Mouse (Mus musculus): ENCODE measurements around the gene Rpn1. TPM values are rescaled to one million over a fixed set of nuclear protein-coding genes. Genes with fewer than 3 reads are reported as not detected.

Gene Rpn1
- polyA plus RNA-seq, 2 experiments: 316 to 381 TPM

GRCm38 (mm10) chr6:88051206-88051605 lies 33.1 kb upstream of the Rpn1 start:
- H3K9me3 ChIP-seq (ENCODE audit: control insufficient read depth, low read length): no peaks in the 10 kb centered on the region
- 87% methylated on average over 5 of the region's 5 CpGs for WGBS
- ATAC-seq (ENCODE audit: low FRiP score, low read depth) (no peak), DNase-seq (ENCODE audit: low spot score) (no peak)
- no peaks in the 10 kb centered on the region for H3K4me1 ChIP-seq (ENCODE audit: control insufficient read depth, insufficient read depth, low read length)
- H3K4me3 ChIP-seq (replicated peaks; ENCODE audit: low read length): no peak overlapping the region
- H3K27me3 ChIP-seq (ENCODE audit: control insufficient read depth, insufficient read depth, low read length): no peaks in the 10 kb centered on the region
- H3K27ac ChIP-seq (replicated peaks; ENCODE audit: low read depth, low read length): no peak overlapping the region
- no peak for TF ChIP-seq POLR2A (IDR thresholded peaks at IDR 0.05; ENCODE audit: borderline replicate concordance, extremely low read depth, insufficient read depth, insufficient read length)
- no peak overlapping the region for H3K4me2 ChIP-seq (replicated peaks; ENCODE audit: low read depth, low read length, severe bottlenecking)
- no peak overlapping the region for H3K9ac ChIP-seq (ENCODE audit: low read depth, low read length, severe bottlenecking)
- no peaks in the 10 kb centered on the region for H3K36me3 ChIP-seq (ENCODE audit: control insufficient read depth, insufficient read depth, low read length)

GRCm38 (mm10) chr6:88053228-88054080 lies 30.8 kb upstream of the Rpn1 start:
- no peaks in the 10 kb centered on the region for H3K36me3 ChIP-seq (ENCODE audit: control insufficient read depth, insufficient read depth, low read length)
- H3K27ac ChIP-seq (replicated peaks; ENCODE audit: low read depth, low read length): no peak overlapping the region
- H3K4me3 ChIP-seq (replicated peaks; ENCODE audit: low read length): no peak overlapping the region
- H3K27me3 ChIP-seq (ENCODE audit: control insufficient read depth, insufficient read depth, low read length): no peaks in the 10 kb centered on the region
- H3K9ac ChIP-seq (ENCODE audit: low read depth, low read length, severe bottlenecking): no peak overlapping the region
- no peak overlapping the region for H3K4me2 ChIP-seq (replicated peaks; ENCODE audit: low read depth, low read length, severe bottlenecking)
- no peak for ATAC-seq (ENCODE audit: low FRiP score, low read depth)
- DNase-seq (ENCODE audit: low spot score): no peak
- no peaks in the 10 kb centered on the region for H3K4me1 ChIP-seq (ENCODE audit: control insufficient read depth, insufficient read depth, low read length)
- 55% methylated on average over 11 of the region's 11 CpGs for WGBS
- no peaks in the 10 kb centered on the region for H3K9me3 ChIP-seq (ENCODE audit: control insufficient read depth, low read length)
- TF ChIP-seq POLR2A (IDR thresholded peaks at IDR 0.05; ENCODE audit: borderline replicate concordance, extremely low read depth, insufficient read depth, insufficient read length): no peak

GRCm38 (mm10) chr6:88054081-88054835 lies 30.0 kb upstream of the Rpn1 start:
- TF ChIP-seq POLR2A (IDR thresholded peaks at IDR 0.05; ENCODE audit: borderline replicate concordance, extremely low read depth, insufficient read depth, insufficient read length): no peak
- ATAC-seq (ENCODE audit: low FRiP score, low read depth): no peak
- 53% methylated on average over 9 of the region's 9 CpGs for WGBS
- Histone ChIP-seq H3K4me1 (ENCODE audit: control insufficient read depth, insufficient read depth, low read length) (no peaks in the 10 kb centered on the region), H3K4me2 (replicated peaks; ENCODE audit: low read depth, low read length, severe bottlenecking) (no peak overlapping the region), H3K27me3 (ENCODE audit: control insufficient read depth, insufficient read depth, low read length) (no peaks in the 10 kb centered on the region), H3K27ac (replicated peaks; ENCODE audit: low read depth, low read length) (no peak overlapping the region), H3K9me3 (ENCODE audit: control insufficient read depth, low read length) (no peaks in the 10 kb centered on the region), H3K9ac (ENCODE audit: low read depth, low read length, severe bottlenecking) (no peak overlapping the region), H3K4me3 (replicated peaks; ENCODE audit: low read length) (no peak overlapping the region), H3K36me3 (ENCODE audit: control insufficient read depth, insufficient read depth, low read length) (no peaks in the 10 kb centered on the region)
- DNase-seq (ENCODE audit: low spot score): no peak

- 75% methylated on average over 5 of the region's 5 CpGs for WGBS
- Histone ChIP-seq H3K27ac (replicated peaks; ENCODE audit: low read depth, low read length) (no peak overlapping the region), H3K27me3 (ENCODE audit: control insufficient read depth, insufficient read depth, low read length) (no peaks in the 10 kb centered on the region), H3K9me3 (ENCODE audit: control insufficient read depth, low read length) (no peaks in the 10 kb centered on the region), H3K4me3 (replicated peaks; ENCODE audit: low read length) (no peak overlapping the region), H3K36me3 (ENCODE audit: control insufficient read depth, insufficient read depth, low read length) (no peaks in the 10 kb centered on the region), H3K4me2 (replicated peaks; ENCODE audit: low read depth, low read length, severe bottlenecking) (no peak overlapping the region), H3K4me1 (ENCODE audit: control insufficient read depth, insufficient read depth, low read length) (no peaks in the 10 kb centered on the region), H3K9ac (ENCODE audit: low read depth, low read length, severe bottlenecking) (no peak overlapping the region)
- DNase-seq (ENCODE audit: low spot score) (no peak), ATAC-seq (ENCODE audit: low FRiP score, low read depth) (no peak)
- TF ChIP-seq POLR2A (IDR thresholded peaks at IDR 0.05; ENCODE audit: borderline replicate concordance, extremely low read depth, insufficient read depth, insufficient read length): no peak
Measured at GRCm38 (mm10) chr6:88055663-88056062, 28.6 kb upstream of the Rpn1 start.

GRCm38 (mm10) chr6:88056866-88057265 lies 27.4 kb upstream of the Rpn1 start:
- no peaks in the 10 kb centered on the region for H3K4me1 ChIP-seq (ENCODE audit: control insufficient read depth, insufficient read depth, low read length)
- ATAC-seq (ENCODE audit: low FRiP score, low read depth) (no peak), DNase-seq (ENCODE audit: low spot score) (no peak)
- no peak overlapping the region for H3K9ac ChIP-seq (ENCODE audit: low read depth, low read length, severe bottlenecking)
- no peak for TF ChIP-seq POLR2A (IDR thresholded peaks at IDR 0.05; ENCODE audit: borderline replicate concordance, extremely low read depth, insufficient read depth, insufficient read length)
- H3K27ac ChIP-seq (replicated peaks; ENCODE audit: low read depth, low read length): no peak overlapping the region
- H3K36me3 ChIP-seq (ENCODE audit: control insufficient read depth, insufficient read depth, low read length): no peaks in the 10 kb centered on the region
- no peaks in the 10 kb centered on the region for H3K27me3 ChIP-seq (ENCODE audit: control insufficient read depth, insufficient read depth, low read length)
- no peak overlapping the region for H3K4me3 ChIP-seq (replicated peaks; ENCODE audit: low read length)
- 85% methylated on average over 5 of the region's 5 CpGs for WGBS
- H3K4me2 ChIP-seq (replicated peaks; ENCODE audit: low read depth, low read length, severe bottlenecking): no peak overlapping the region
- no peaks in the 10 kb centered on the region for H3K9me3 ChIP-seq (ENCODE audit: control insufficient read depth, low read length)

Measured in limb, embryonic 14.5 days (tissue).